Mouse (Mus musculus): ENCODE results near the gene Cfap45. TPM values are rescaled to one million over a fixed set of nuclear protein-coding genes. Genes with fewer than 3 reads are reported as not detected.

Cfap45 gene
- polyA plus RNA-seq, 1 experiment = not detected

- Histone ChIP-seq H3K4me2 (ENCODE audit: low read depth) (peak within 1 kb of the TSS; percentile 6), H3K27me3 (ENCODE audit: control insufficient read depth, insufficient read depth, insufficient read length) (no peaks in the 10 kb centered on the region), H3K79me2 (ENCODE audit: control insufficient read depth, insufficient read depth) (no peaks in the 10 kb centered on the region), H3K4me3 (no peak within 1 kb of the TSS), H3K36me3 (ENCODE audit: control insufficient read depth, insufficient read depth) (no peaks in the 10 kb centered on the region), H3ac (ENCODE audit: control insufficient read depth, insufficient read length) (no peak within 1 kb of the TSS)
- no peak for TF ChIP-seq E2F4 (IDR thresholded peaks at IDR 0.05; ENCODE audit: insufficient read depth)
- no peak for TF ChIP-seq MYOG (IDR thresholded peaks at IDR 0.05; ENCODE audit: control insufficient read depth in 1 of 3, insufficient read depth in 1 of 3, insufficient read length in 2 of 3, low read depth in 2 of 3)
- no peak for TF ChIP-seq MAX (IDR thresholded peaks at IDR 0.05; ENCODE audit: low read depth)
- no peak for TF ChIP-seq TCF12 (IDR thresholded peaks at IDR 0.05; ENCODE audit: insufficient read depth, poor library complexity, severe bottlenecking)
- TF ChIP-seq TCF3 (IDR thresholded peaks at IDR 0.05; ENCODE audit: insufficient read length, low read depth) = no peak
- no peak for TF ChIP-seq SRF (IDR thresholded peaks at IDR 0.05; ENCODE audit: control insufficient read depth, insufficient read length, low read depth)
- TF ChIP-seq POLR2A (IDR thresholded peaks at IDR 0.05; ENCODE audit: insufficient read length, low read depth) = no peak
- TF ChIP-seq REST (IDR thresholded peaks at IDR 0.05; ENCODE audit: insufficient read depth, insufficient read length) = no peak
- TF ChIP-seq CEBPB (IDR thresholded peaks at IDR 0.05; ENCODE audit: insufficient read depth, poor library complexity, severe bottlenecking) = no peak
- no peak for TF ChIP-seq USF1 (IDR thresholded peaks at IDR 0.05; ENCODE audit: low read depth)
- TF ChIP-seq MYOD1 (IDR thresholded peaks at IDR 0.05; ENCODE audit: control insufficient read depth in 1 of 3, insufficient read length in 2 of 3, low read depth in 2 of 3) = no peak
- no peak for TF ChIP-seq POLR2AphosphoS2 (IDR thresholded peaks at IDR 0.05; ENCODE audit: insufficient read length, low read depth)
Measured at GRCm38 (mm10) chr1:172590385-172590784, 69.8 kb downstream of the Cfap45 start, which contains the start of gene Slamf8. TSS of gene Slamf8 (minus strand) at chr1:172590568.

- no peak overlapping the region for H3K4me2 ChIP-seq (ENCODE audit: low read depth)
- H3K36me3 ChIP-seq (ENCODE audit: control insufficient read depth, insufficient read depth) = no peaks in the 10 kb centered on the region
- no peak for TF ChIP-seq E2F4 (IDR thresholded peaks at IDR 0.05; ENCODE audit: insufficient read depth)
- no peak for TF ChIP-seq TCF12 (IDR thresholded peaks at IDR 0.05; ENCODE audit: insufficient read depth, poor library complexity, severe bottlenecking)
- TF ChIP-seq MYOD1 (IDR thresholded peaks at IDR 0.05; ENCODE audit: control insufficient read depth in 1 of 3, insufficient read length in 2 of 3, low read depth in 2 of 3) = no peak
- TF ChIP-seq MYOG (IDR thresholded peaks at IDR 0.05; ENCODE audit: control insufficient read depth in 1 of 3, insufficient read depth in 1 of 3, insufficient read length in 2 of 3, low read depth in 2 of 3) = no peak
- TF ChIP-seq SRF (IDR thresholded peaks at IDR 0.05; ENCODE audit: control insufficient read depth, insufficient read length, low read depth) = no peak
- TF ChIP-seq USF1 (IDR thresholded peaks at IDR 0.05; ENCODE audit: low read depth) = no peak
- no peak for TF ChIP-seq POLR2A (IDR thresholded peaks at IDR 0.05; ENCODE audit: insufficient read length, low read depth)
Measured at GRCm38 (mm10) chr1:172593321-172593720, 72.7 kb downstream of the Cfap45 start.

GRCm38 (mm10) chr1:172593956-172594355, 73.4 kb downstream of the Cfap45 start:
- no peak overlapping the region for H3K4me2 ChIP-seq (ENCODE audit: low read depth)
- H3K79me2 ChIP-seq (ENCODE audit: control insufficient read depth, insufficient read depth) = no peaks in the 10 kb centered on the region
- H3K36me3 ChIP-seq (ENCODE audit: control insufficient read depth, insufficient read depth) = no peaks in the 10 kb centered on the region
- H3K4me3 ChIP-seq = no peak overlapping the region
- H3K27me3 ChIP-seq (ENCODE audit: control insufficient read depth, insufficient read depth, insufficient read length) = no peaks in the 10 kb centered on the region
- H3ac ChIP-seq (ENCODE audit: control insufficient read depth, insufficient read length) = no peak overlapping the region
- no peak for TF ChIP-seq REST (IDR thresholded peaks at IDR 0.05; ENCODE audit: insufficient read depth, insufficient read length)
- TF ChIP-seq CEBPB (IDR thresholded peaks at IDR 0.05; ENCODE audit: insufficient read depth, poor library complexity, severe bottlenecking) = no peak
- no peak for TF ChIP-seq MAX (IDR thresholded peaks at IDR 0.05; ENCODE audit: low read depth)
- TF ChIP-seq USF1 (IDR thresholded peaks at IDR 0.05; ENCODE audit: low read depth) = no peak
- no peak for TF ChIP-seq TCF3 (IDR thresholded peaks at IDR 0.05; ENCODE audit: insufficient read length, low read depth)
- no peak for TF ChIP-seq MYOG (IDR thresholded peaks at IDR 0.05; ENCODE audit: control insufficient read depth in 1 of 3, insufficient read depth in 1 of 3, insufficient read length in 2 of 3, low read depth in 2 of 3)
- no peak for TF ChIP-seq POLR2A (IDR thresholded peaks at IDR 0.05; ENCODE audit: insufficient read length, low read depth)
- no peak for TF ChIP-seq MYOD1 (IDR thresholded peaks at IDR 0.05; ENCODE audit: control insufficient read depth in 1 of 3, insufficient read length in 2 of 3, low read depth in 2 of 3)
- TF ChIP-seq POLR2AphosphoS2 (IDR thresholded peaks at IDR 0.05; ENCODE audit: insufficient read length, low read depth) = no peak
- no peak for TF ChIP-seq SRF (IDR thresholded peaks at IDR 0.05; ENCODE audit: control insufficient read depth, insufficient read length, low read depth)
- TF ChIP-seq TCF12 (IDR thresholded peaks at IDR 0.05; ENCODE audit: insufficient read depth, poor library complexity, severe bottlenecking) = no peak
- no peak for TF ChIP-seq E2F4 (IDR thresholded peaks at IDR 0.05; ENCODE audit: insufficient read depth)

More at GRCm38 (mm10) chr1:172593321-172593720, 72.7 kb downstream of the Cfap45 start:
- H3K79me2 ChIP-seq (ENCODE audit: control insufficient read depth, insufficient read depth) = no peaks in the 10 kb centered on the region
- no peaks in the 10 kb centered on the region for H3K27me3 ChIP-seq (ENCODE audit: control insufficient read depth, insufficient read depth, insufficient read length)
- no peak overlapping the region for H3ac ChIP-seq (ENCODE audit: control insufficient read depth, insufficient read length)
- no peak overlapping the region for H3K4me3 ChIP-seq

- no peak for TF ChIP-seq MAX (IDR thresholded peaks at IDR 0.05; ENCODE audit: low read depth)
- TF ChIP-seq MYOG (IDR thresholded peaks at IDR 0.05; ENCODE audit: control insufficient read depth in 1 of 3, insufficient read depth in 1 of 3, insufficient read length in 2 of 3, low read depth in 2 of 3) = no peak
- no peak for TF ChIP-seq TCF3 (IDR thresholded peaks at IDR 0.05; ENCODE audit: insufficient read length, low read depth)
- no peak for TF ChIP-seq E2F4 (IDR thresholded peaks at IDR 0.05; ENCODE audit: insufficient read depth)
- TF ChIP-seq REST (IDR thresholded peaks at IDR 0.05; ENCODE audit: insufficient read depth, insufficient read length) = no peak
- no peak for TF ChIP-seq TCF12 (IDR thresholded peaks at IDR 0.05; ENCODE audit: insufficient read depth, poor library complexity, severe bottlenecking)
- no peak for TF ChIP-seq POLR2AphosphoS2 (IDR thresholded peaks at IDR 0.05; ENCODE audit: insufficient read length, low read depth)
- Histone ChIP-seq H3K79me2 (ENCODE audit: control insufficient read depth, insufficient read depth) (no peaks in the 10 kb centered on the region), H3K36me3 (ENCODE audit: control insufficient read depth, insufficient read depth) (no peaks in the 10 kb centered on the region), H3ac (ENCODE audit: control insufficient read depth, insufficient read length) (no peak overlapping the region), H3K4me3 (no peak overlapping the region), H3K27me3 (ENCODE audit: control insufficient read depth, insufficient read depth, insufficient read length) (no peaks in the 10 kb centered on the region), H3K4me2 (ENCODE audit: low read depth) (no peak overlapping the region)
Measured at GRCm38 (mm10) chr1:172594495-172594894, 73.9 kb downstream of the Cfap45 start.

Other genes with a start within 250 kb of the Cfap45 start
- 92.9 TPM for gene Atp1a2, start 222.7 kb upstream of the Cfap45 start, polyA plus RNA-seq (2012; fragmentation: generic; extraction: Trizol)
- gene Kcnj9, start 191.5 kb upstream of the Cfap45 start, polyA plus RNA-seq (2012; fragmentation: generic; extraction: Trizol) = 0.01 TPM
- not detected for gene Kcnj10, start 179.6 kb upstream of the Cfap45 start, polyA plus RNA-seq (2012; fragmentation: generic; extraction: Trizol)
- 2.7 TPM for gene Pigm, start 144.3 kb upstream of the Cfap45 start, polyA plus RNA-seq (2012; fragmentation: generic; extraction: Trizol)
- gene Slamf9, start 45.4 kb upstream of the Cfap45 start, polyA plus RNA-seq (2012; fragmentation: generic; extraction: Trizol) = 4.7 TPM
- 0.77 TPM for gene Igsf9, start 39.0 kb upstream of the Cfap45 start, polyA plus RNA-seq (2012; fragmentation: generic; extraction: Trizol)
- gene Tagln2, start 20.8 kb upstream of the Cfap45 start, polyA plus RNA-seq (2012; fragmentation: generic; extraction: Trizol) = 393 TPM
- gene Vsig8, start 35.1 kb downstream of the Cfap45 start, polyA plus RNA-seq (2012; fragmentation: generic; extraction: Trizol) = not detected
- not detected for gene Slamf8, start 69.8 kb downstream of the Cfap45 start, polyA plus RNA-seq (2012; fragmentation: generic; extraction: Trizol)
- gene Fcrl6, start 81.8 kb downstream of the Cfap45 start, polyA plus RNA-seq (2012; fragmentation: generic; extraction: Trizol) = not detected
- gene Dusp23, start 112.2 kb downstream of the Cfap45 start, polyA plus RNA-seq (2012; fragmentation: generic; extraction: Trizol) = 1.9 TPM
- not detected for gene Crp, start 177.3 kb downstream of the Cfap45 start, polyA plus RNA-seq (2012; fragmentation: generic; extraction: Trizol)

Data from myocyte (in vitro differentiated cells).